Mouse (Mus musculus): Measurements from ENCODE around the gene Trim28.

DNA sequence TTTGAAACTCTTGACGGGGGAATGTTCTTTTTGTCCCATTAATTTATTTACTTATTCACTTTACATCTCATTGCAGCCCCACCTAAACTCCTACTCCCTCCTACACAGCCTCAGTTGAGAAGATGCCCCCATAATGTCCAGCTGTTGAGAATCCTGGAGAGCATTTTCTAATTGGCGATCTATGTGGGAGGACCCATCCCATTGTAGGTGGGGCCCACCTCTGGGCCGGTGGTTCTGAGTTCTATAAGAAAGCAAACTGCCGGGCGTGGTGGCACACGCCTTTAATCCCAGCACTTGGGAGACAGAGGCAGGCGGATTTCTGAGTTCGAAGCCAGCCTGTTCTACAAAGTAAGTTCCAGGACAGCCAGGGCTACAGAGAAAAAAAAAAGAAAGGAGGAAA is 12.0 kb upstream of the Trim28 start:
- TF ChIP-seq CTCF (IDR thresholded peaks at IDR 0.05; ENCODE audit: low read depth) (no peak), EP300 (IDR thresholded peaks at IDR 0.05; ENCODE audit: low read depth) (no peak)
